Mouse (Mus musculus): ENCODE results near the gene Gm10778. TPM values are rescaled to one million over a fixed set of nuclear protein-coding genes. Genes with fewer than 3 reads are reported as not detected.
A peak's percentile ranks its signal among the peaks of the same experiment; 100 is the strongest.

The Gm10778 gene
- polyA plus RNA-seq, 1 experiment, result 0.94 TPM

DNA sequence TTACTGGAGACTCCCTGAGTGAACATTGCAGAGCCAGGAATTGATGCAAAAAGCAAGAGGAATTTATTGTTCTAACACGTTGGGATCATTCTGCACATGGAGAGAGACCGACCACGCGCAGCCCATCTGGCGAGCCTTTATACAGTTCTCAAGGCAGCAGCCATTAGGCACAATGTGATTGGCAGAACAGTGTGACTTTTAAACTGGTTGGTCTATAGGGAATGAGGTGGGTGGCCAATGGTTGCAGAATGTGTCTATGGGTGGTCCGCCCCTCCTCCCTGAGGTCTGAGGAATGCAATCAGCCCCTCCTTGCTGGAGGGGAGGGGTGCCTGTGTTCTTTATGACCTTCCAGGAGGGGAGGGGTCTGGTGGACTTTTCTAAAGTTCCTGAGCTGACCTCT, 33.4 kb upstream of the Gm10778 start:
- TF ChIP-seq POLR2A (IDR thresholded peaks at IDR 0.05; ENCODE audit: control insufficient read depth, extremely low read depth, insufficient read depth, low read length, poor library complexity) (no peak), CTCF (IDR thresholded peaks at IDR 0.05; ENCODE audit: borderline replicate concordance, control insufficient read depth, extremely low read depth, insufficient read depth, low read length, poor library complexity) (no peak)
- DNase-seq, result no peak
- no peak overlapping the region for H3K4me3 ChIP-seq (ENCODE audit: control insufficient read depth, insufficient read depth, low read length)
- H3K4me1 ChIP-seq (replicated peaks; ENCODE audit: control insufficient read depth, insufficient read depth, low read length), result no peaks in the 10 kb centered on the region
- 88% methylated on average over 6 of the region's 6 CpGs for WGBS
- H3K27me3 ChIP-seq (ENCODE audit: control insufficient read depth, insufficient read depth, low read length), result no peaks in the 10 kb centered on the region
- H3K36me3 ChIP-seq (ENCODE audit: control insufficient read depth, insufficient read depth, low read length), result no peaks in the 10 kb centered on the region
- no peak overlapping the region for H3K27ac ChIP-seq (ENCODE audit: control insufficient read depth, insufficient read depth, low read length)

DNA sequence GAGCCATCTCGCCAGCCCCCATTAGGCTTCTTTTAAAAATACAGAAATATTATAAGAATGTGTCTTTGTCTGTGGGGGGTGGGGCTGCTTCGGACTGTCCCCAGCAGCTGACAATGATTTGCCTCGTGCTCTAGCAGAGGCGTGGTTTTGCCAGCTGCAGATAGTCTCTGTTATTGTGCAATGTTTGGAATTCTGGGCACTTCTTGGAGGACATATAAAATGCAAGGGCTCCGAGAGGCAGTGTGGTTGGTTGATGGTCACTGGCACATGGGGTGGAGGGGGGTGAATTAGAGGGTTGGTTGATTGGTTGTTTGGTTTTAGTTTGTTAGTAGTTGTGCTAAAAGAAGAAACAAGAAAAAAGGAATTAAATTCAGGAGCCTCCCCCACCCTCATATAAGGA, 28.9 kb upstream of the Gm10778 start:
- no peak for TF ChIP-seq CTCF (IDR thresholded peaks at IDR 0.05; ENCODE audit: borderline replicate concordance, control insufficient read depth, extremely low read depth, insufficient read depth, low read length, poor library complexity)
- TF ChIP-seq POLR2A (IDR thresholded peaks at IDR 0.05; ENCODE audit: control insufficient read depth, extremely low read depth, insufficient read depth, low read length, poor library complexity), result no peak
- Histone ChIP-seq H3K4me3 (ENCODE audit: control insufficient read depth, insufficient read depth, low read length) (no peak overlapping the region), H3K4me1 (replicated peaks; ENCODE audit: control insufficient read depth, insufficient read depth, low read length) (no peaks in the 10 kb centered on the region), H3K27ac (ENCODE audit: control insufficient read depth, insufficient read depth, low read length) (no peak overlapping the region), H3K27me3 (ENCODE audit: control insufficient read depth, insufficient read depth, low read length) (no peaks in the 10 kb centered on the region), H3K36me3 (ENCODE audit: control insufficient read depth, insufficient read depth, low read length) (0 out of 2 replicates have a peak, but pooled peaks cover 4% of the 10 kb centered on the region)
- 83% methylated on average over 5 of the region's 5 CpGs for WGBS
- DNase-seq, result no peak

DNA sequence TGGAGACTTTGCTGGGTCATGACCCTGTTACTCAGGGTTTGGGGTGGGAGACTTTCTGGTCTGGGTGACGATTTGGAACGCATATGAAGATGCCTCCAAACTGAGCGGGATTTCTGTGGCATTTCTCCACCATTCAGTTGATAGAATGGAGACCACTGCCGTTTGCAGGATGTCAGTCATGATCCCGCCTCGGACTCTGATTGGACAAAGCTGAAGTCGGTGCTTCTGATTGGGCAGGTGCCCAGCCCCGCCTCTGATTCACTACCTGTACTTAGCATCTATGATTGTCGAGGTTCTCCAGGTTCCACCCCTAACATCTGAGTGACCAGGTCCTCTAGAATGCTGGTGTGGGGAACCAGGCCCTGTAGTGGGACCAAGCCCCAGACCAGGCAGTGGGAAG, 28.1 kb upstream of the Gm10778 start:
- WGBS, result 83% methylated on average over 9 of the region's 9 CpGs
- Histone ChIP-seq H3K27me3 (ENCODE audit: control insufficient read depth, insufficient read depth, low read length) (no peaks in the 10 kb centered on the region), H3K27ac (ENCODE audit: control insufficient read depth, insufficient read depth, low read length) (no peak overlapping the region), H3K36me3 (ENCODE audit: control insufficient read depth, insufficient read depth, low read length) (0 out of 2 replicates have a peak, but pooled peaks cover 4% of the 10 kb centered on the region), H3K4me3 (ENCODE audit: control insufficient read depth, insufficient read depth, low read length) (no peak overlapping the region), H3K4me1 (replicated peaks; ENCODE audit: control insufficient read depth, insufficient read depth, low read length) (no peaks in the 10 kb centered on the region)
- DNase-seq, result no peak
- no peak for TF ChIP-seq CTCF (IDR thresholded peaks at IDR 0.05; ENCODE audit: borderline replicate concordance, control insufficient read depth, extremely low read depth, insufficient read depth, low read length, poor library complexity)
- TF ChIP-seq POLR2A (IDR thresholded peaks at IDR 0.05; ENCODE audit: control insufficient read depth, extremely low read depth, insufficient read depth, low read length, poor library complexity), result no peak

DNA sequence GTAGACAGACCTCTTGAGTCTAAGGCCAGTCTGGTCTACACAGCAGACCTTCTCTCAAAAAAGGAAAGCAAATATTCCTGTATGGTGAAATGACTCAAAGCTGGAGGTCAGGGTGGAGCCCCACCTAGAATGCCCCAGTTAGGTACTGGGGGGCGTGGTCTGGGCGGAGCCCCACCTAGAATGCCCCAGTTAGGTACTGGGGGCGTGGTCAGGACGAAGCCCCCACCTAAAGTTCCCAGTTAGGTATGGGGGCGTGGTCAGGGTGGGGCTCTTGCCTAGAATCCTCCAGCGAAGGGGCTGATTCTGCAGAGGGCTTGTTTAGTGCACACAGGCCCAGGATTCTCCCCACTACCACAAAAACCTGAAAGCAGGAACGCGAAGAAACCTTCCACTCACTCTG, 25.4 kb upstream of the Gm10778 start:
- H3K4me3 ChIP-seq (ENCODE audit: control insufficient read depth, insufficient read depth, low read length), result no peak overlapping the region
- TF ChIP-seq CTCF (IDR thresholded peaks at IDR 0.05; ENCODE audit: borderline replicate concordance, control insufficient read depth, extremely low read depth, insufficient read depth, low read length, poor library complexity) (no peak), POLR2A (IDR thresholded peaks at IDR 0.05; ENCODE audit: control insufficient read depth, extremely low read depth, insufficient read depth, low read length, poor library complexity) (no peak)
- 95% methylated on average over 8 of the region's 8 CpGs for WGBS
- H3K4me1 ChIP-seq (replicated peaks; ENCODE audit: control insufficient read depth, insufficient read depth, low read length), result peaks cover 17% of the 10 kb centered on the region
- no peak for DNase-seq
- H3K27ac ChIP-seq (ENCODE audit: control insufficient read depth, insufficient read depth, low read length), result no peak overlapping the region
- no peaks in the 10 kb centered on the region for H3K27me3 ChIP-seq (ENCODE audit: control insufficient read depth, insufficient read depth, low read length)
- H3K36me3 ChIP-seq (ENCODE audit: control insufficient read depth, insufficient read depth, low read length), result 0 out of 2 replicates have a peak, but pooled peaks cover 4% of the 10 kb centered on the region

DNA sequence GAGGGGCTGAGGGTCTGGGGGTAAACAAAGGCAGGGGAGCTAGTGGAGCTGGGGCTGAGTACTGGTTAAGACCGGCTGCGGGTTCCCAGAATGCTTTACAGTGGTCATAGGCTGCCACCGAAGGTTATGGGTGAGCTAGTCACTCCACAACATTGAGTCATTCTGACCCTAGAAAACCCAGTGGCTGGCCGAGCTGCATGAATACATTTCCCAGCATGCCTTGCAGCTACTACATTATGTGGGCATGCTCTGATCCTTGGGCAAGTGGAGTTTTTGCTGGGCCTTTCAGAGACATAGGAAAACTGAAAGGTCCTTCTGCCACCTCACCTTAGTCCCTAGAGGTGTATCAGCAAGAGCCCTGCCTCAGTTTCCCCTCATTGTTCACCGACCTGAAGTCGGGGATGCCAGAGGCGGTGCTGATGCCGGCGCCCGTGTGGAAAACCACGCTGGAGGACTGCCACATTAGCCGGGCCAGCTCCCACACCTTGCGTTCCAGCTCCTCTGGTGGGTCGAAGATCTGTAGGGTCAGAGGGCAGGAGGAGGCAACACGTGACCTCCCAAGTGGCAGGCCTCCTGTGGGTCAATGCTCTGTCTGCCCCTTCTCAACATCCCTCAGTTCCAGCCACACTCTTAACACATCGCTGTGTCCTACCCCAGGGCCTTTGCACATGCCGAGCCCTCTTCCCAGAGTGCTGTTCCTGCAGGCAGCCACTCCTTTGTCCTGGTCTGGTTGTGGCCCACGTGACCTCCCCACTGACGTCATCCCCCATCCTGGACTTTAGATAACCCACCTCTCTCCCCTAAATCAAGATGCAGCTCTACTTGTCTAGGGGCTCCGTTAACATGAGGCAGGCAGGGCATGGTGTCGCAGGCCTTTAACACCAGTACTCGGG, 22.5 kb upstream of the Gm10778 start:
- WGBS, result 93% methylated on average over 22 of the region's 22 CpGs
- Histone ChIP-seq H3K36me3 (ENCODE audit: control insufficient read depth, insufficient read depth, low read length) (0 out of 2 replicates have a peak, but pooled peaks cover 4% of the 10 kb centered on the region), H3K4me1 (replicated peaks; ENCODE audit: control insufficient read depth, insufficient read depth, low read length) (peaks cover 17% of the 10 kb centered on the region), H3K27me3 (ENCODE audit: control insufficient read depth, insufficient read depth, low read length) (no peaks in the 10 kb centered on the region), H3K4me3 (ENCODE audit: control insufficient read depth, insufficient read depth, low read length) (peak overlapping the region; percentile 81), H3K27ac (ENCODE audit: control insufficient read depth, insufficient read depth, low read length) (no peak overlapping the region; the same call in 1 of the 2 replicates)
- DNase-seq, result no peak
- no peak for TF ChIP-seq POLR2A (IDR thresholded peaks at IDR 0.05; ENCODE audit: control insufficient read depth, extremely low read depth, insufficient read depth, low read length, poor library complexity)
- no peak for TF ChIP-seq CTCF (IDR thresholded peaks at IDR 0.05; ENCODE audit: borderline replicate concordance, control insufficient read depth, extremely low read depth, insufficient read depth, low read length, poor library complexity)

DNA sequence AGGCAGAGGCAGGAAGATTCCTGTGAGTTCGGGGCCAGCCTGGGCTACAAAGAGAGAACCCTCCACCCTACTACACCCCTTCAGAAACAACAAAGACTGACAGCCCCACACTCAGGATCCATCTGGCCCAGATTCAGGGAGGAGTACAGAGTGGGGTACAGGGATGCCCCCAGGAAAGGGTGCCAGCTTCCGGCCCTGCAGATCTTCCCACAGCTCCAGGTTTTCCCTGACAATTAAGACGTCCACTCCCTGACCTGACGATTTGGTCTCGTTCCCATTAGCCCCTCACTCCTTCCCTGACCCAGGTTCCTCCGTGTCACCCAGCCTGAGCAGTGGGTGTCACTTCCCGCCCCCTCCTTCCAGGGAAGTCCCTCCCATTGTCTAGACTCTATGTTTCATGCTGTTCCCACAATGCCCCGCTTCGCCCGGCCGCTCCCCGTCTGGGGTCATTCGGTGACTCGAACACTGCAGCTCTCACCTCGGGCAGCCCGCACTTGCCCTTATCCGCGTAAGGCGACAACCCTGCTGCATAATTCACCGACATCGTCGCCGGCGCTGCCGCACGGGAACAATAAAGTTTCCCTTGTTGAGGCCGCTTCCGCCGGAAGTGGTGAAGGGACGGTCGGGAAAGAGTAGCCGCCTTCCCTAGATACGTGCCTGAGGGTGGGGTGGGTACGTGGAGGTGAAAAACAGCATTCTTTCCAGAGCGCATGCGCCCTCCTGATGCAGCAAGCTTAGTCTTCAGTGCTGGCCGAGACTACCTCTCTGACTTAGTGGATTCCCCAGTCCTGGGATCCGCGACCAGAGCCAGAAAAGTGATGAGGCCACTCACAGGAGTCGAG, 21.6 kb upstream of the Gm10778 start, which contains the start of gene Sirt6:
Gene Sirt6 (minus strand): TSS at position 804 of the 842 bp plus-strand sequence.
- TF ChIP-seq POLR2A (IDR thresholded peaks at IDR 0.05; ENCODE audit: control insufficient read depth, extremely low read depth, insufficient read depth, low read length, poor library complexity), result peak; percentile 84
- TF ChIP-seq CTCF (IDR thresholded peaks at IDR 0.05; ENCODE audit: borderline replicate concordance, control insufficient read depth, extremely low read depth, insufficient read depth, low read length, poor library complexity), result no peak
- WGBS, result 4% methylated on average over 40 of the region's 40 CpGs
- Histone ChIP-seq H3K27me3 (ENCODE audit: control insufficient read depth, insufficient read depth, low read length) (no peaks in the 10 kb centered on the region), H3K36me3 (ENCODE audit: control insufficient read depth, insufficient read depth, low read length) (0 out of 2 replicates have a peak, but pooled peaks cover 4% of the 10 kb centered on the region), H3K27ac (ENCODE audit: control insufficient read depth, insufficient read depth, low read length) (peak within 1 kb of the TSS; percentile 77), H3K4me1 (replicated peaks; ENCODE audit: control insufficient read depth, insufficient read depth, low read length) (peaks cover 17% of the 10 kb centered on the region), H3K4me3 (ENCODE audit: control insufficient read depth, insufficient read depth, low read length) (peak within 1 kb of the TSS; percentile 81)
- peak; percentile 91 for DNase-seq
